Mouse (Mus musculus): ENCODE data around the gene Ecel1. TPM values are rescaled to one million over a fixed set of nuclear protein-coding genes. Genes with fewer than 3 reads are reported as not detected.

The Ecel1 gene
- polyA plus RNA-seq, 1 experiment, result 0.39 TPM

- Histone ChIP-seq H3K27me3 (replicated peaks; ENCODE audit: control insufficient read depth, insufficient read depth, low read length) (no peaks in the 10 kb centered on the region), H3K27ac (ENCODE audit: insufficient read depth, low read depth, low read length) (no peak overlapping the region), H3K4me3 (ENCODE audit: insufficient read depth, low read depth, low read length) (no peak overlapping the region), H3K4me1 (ENCODE audit: control insufficient read depth, insufficient read depth, low read length) (no peaks in the 10 kb centered on the region), H3K36me3 (ENCODE audit: control insufficient read depth, insufficient read depth, low read length) (no peaks in the 10 kb centered on the region)
- TF ChIP-seq CTCF (conservative IDR thresholded peaks at IDR 0.05; ENCODE audit: insufficient read depth, insufficient read length, low read depth, low read length), result no peak
- TF ChIP-seq POLR2A (IDR thresholded peaks at IDR 0.05; ENCODE audit: low read depth, low read length), result no peak
- WGBS, result 92% methylated on average over 3 of the region's 3 CpGs
- DNase-seq, result no peak
These were observed 54.2 kb downstream of the Ecel1 start for GRCm38 (mm10) chr1:87102114-87102513.

GRCm38 (mm10) chr1:87101411-87101810 is 54.9 kb downstream of the Ecel1 start, which contains the start of gene Alpi:
Gene Alpi (minus strand): TSS chr1:87101606.
- no peaks in the 10 kb centered on the region for H3K36me3 ChIP-seq (ENCODE audit: control insufficient read depth, insufficient read depth, low read length)
- TF ChIP-seq CTCF (conservative IDR thresholded peaks at IDR 0.05; ENCODE audit: insufficient read depth, insufficient read length, low read depth, low read length) (no peak), POLR2A (IDR thresholded peaks at IDR 0.05; ENCODE audit: low read depth, low read length) (no peak)
- no peaks in the 10 kb centered on the region for H3K4me1 ChIP-seq (ENCODE audit: control insufficient read depth, insufficient read depth, low read length)
- no peak within 1 kb of the TSS for H3K27ac ChIP-seq (ENCODE audit: insufficient read depth, low read depth, low read length)
- WGBS, result 92% methylated on average over 1 of the region's 1 CpGs
- H3K27me3 ChIP-seq (replicated peaks; ENCODE audit: control insufficient read depth, insufficient read depth, low read length), result no peaks in the 10 kb centered on the region
- H3K4me3 ChIP-seq (ENCODE audit: insufficient read depth, low read depth, low read length), result no peak within 1 kb of the TSS
- no peak for DNase-seq

GRCm38 (mm10) chr1:87098358-87098975 is 57.9 kb downstream of the Ecel1 start:
- Histone ChIP-seq H3K4me3 (ENCODE audit: insufficient read depth, low read depth, low read length) (no peak overlapping the region), H3K4me1 (ENCODE audit: control insufficient read depth, insufficient read depth, low read length) (no peaks in the 10 kb centered on the region), H3K27me3 (replicated peaks; ENCODE audit: control insufficient read depth, insufficient read depth, low read length) (no peaks in the 10 kb centered on the region), H3K36me3 (ENCODE audit: control insufficient read depth, insufficient read depth, low read length) (no peaks in the 10 kb centered on the region), H3K27ac (ENCODE audit: insufficient read depth, low read depth, low read length) (no peak overlapping the region)
- DNase-seq, result peak; percentile 60
- 11% methylated on average over 30 of the region's 30 CpGs for WGBS
- TF ChIP-seq CTCF (conservative IDR thresholded peaks at IDR 0.05; ENCODE audit: insufficient read depth, insufficient read length, low read depth, low read length) (peak; percentile 59), POLR2A (IDR thresholded peaks at IDR 0.05; ENCODE audit: low read depth, low read length) (no peak)

Other genes starting within 250 kb of the Ecel1 start
- gene Alppl2, start 66.6 kb downstream of the Ecel1 start, polyA plus RNA-seq (2012; rRNA removed), result not detected in 2 replicates
- gene Alpi, start 54.9 kb downstream of the Ecel1 start, polyA plus RNA-seq (2012; rRNA removed), result not detected in 2 replicates
- gene Akp3, start 31.5 kb downstream of the Ecel1 start, polyA plus RNA-seq (2012; rRNA removed), result not detected in 2 replicates
- gene Prss56, start 26.8 kb upstream of the Ecel1 start, polyA plus RNA-seq (2012; rRNA removed), result not detected in 2 replicates
- not detected in 2 replicates for gene Chrnd, start 34.1 kb upstream of the Ecel1 start, polyA plus RNA-seq (2012; rRNA removed)
- gene Chrng, start 48.1 kb upstream of the Ecel1 start, polyA plus RNA-seq (2012; rRNA removed), result not detected in 2 replicates
- gene Eif4e2, start 57.4 kb upstream of the Ecel1 start, polyA plus RNA-seq (2012; rRNA removed), result 33.0 and 42.7 TPM in 2 replicates
- 152 and 161 TPM in 2 replicates for gene Efhd1, start 107.8 kb upstream of the Ecel1 start, polyA plus RNA-seq (2012; rRNA removed)
- gene Gigyf2, start 170.5 kb upstream of the Ecel1 start, polyA plus RNA-seq (2012; rRNA removed), result 40.4 and 47.1 TPM in 2 replicates
- 2.4 and 2.5 TPM in 2 replicates for gene Kcnj13, start 238.2 kb upstream of the Ecel1 start, polyA plus RNA-seq (2012; rRNA removed)

All from kidney, adult 2 months (tissue).